Mouse (Mus musculus) midbrain, embryonic 13.5 days (tissue): ENCODE results near the gene Lrrc31. TPM values are rescaled to one million over a fixed set of nuclear protein-coding genes. Genes with fewer than 3 reads are reported as not detected.
"Not testable (repeated sequence)": the region's sequence is repeated elsewhere in the genome, so short reads cannot be mapped to it uniquely, and the experiment has no call there.

Source experiments
- ATAC-seq: fragments of 200-750 bp; cut with Nextera tagmentation; 2 replicates; pipeline ENCODE4 v1.8.0; 2017; ENCODE audit warnings: mild to moderate bottlenecking, moderate TSS enrichment, moderate library complexity
- H3K27ac ChIP-seq: fragments of 300-500 bp; sonication (generic); 2 replicates; pipeline ENCODE4 v1.5.1; 2015; ENCODE audit warnings: inconsistent platforms, mild to moderate bottlenecking, moderate library complexity
- H3K27me3 ChIP-seq: fragments of 300-500 bp; sonication (generic); 2 replicates; pipeline ENCODE4 v1.6.1; 2015; ENCODE audit warnings: mild to moderate bottlenecking, inconsistent platforms
- H3K36me3 ChIP-seq: fragments of 300-500 bp; sonication (generic); 2 replicates; pipeline ENCODE4 v1.6.1; 2015; ENCODE audit warnings: mild to moderate bottlenecking, inconsistent platforms
- H3K4me1 ChIP-seq: fragments of 300-500 bp; sonication (generic); replicated peaks from 2 replicates; pipeline ENCODE4 v1.6.1; 2015; ENCODE audit warnings: inconsistent platforms
- H3K4me2 ChIP-seq: fragments of 300-500 bp; sonication (generic); replicated peaks from 2 replicates; pipeline ENCODE4 v1.6.1; 2015; ENCODE audit warnings: moderate library complexity, mild to moderate bottlenecking, inconsistent platforms
- H3K4me3 ChIP-seq: fragments of 300-500 bp; sonication (generic); replicated peaks from 2 replicates; pipeline ENCODE4 v1.5.1; 2015; ENCODE audit warnings: mild to moderate bottlenecking, inconsistent platforms
- H3K9ac ChIP-seq: fragments of 300-500 bp; sonication (generic); replicated peaks from 2 replicates; pipeline ENCODE4 v1.6.1; 2015; ENCODE audit warnings: mild to moderate bottlenecking, inconsistent platforms
- H3K9me3 ChIP-seq: fragments of 300-500 bp; sonication (generic); 2 replicates; pipeline ENCODE4 v1.6.1; 2016; ENCODE audit warnings: mild to moderate bottlenecking, inconsistent platforms
- WGBS: fragments of 180-500 bp; shearing (Covaris S2); methylation state at CpG from one replicate; pipeline ENCODE4 v1.1.7; 2015; 5-methylcytosine and 5-hydroxymethylcytosine counted together
- polyA plus RNA-seq: library from polyadenylated mRNA; unstranded; fragments of >200 nt; fragmentation: Nextera tagmentation; extraction: Ambion mirVana; gene quantifications from 2 replicates; pipeline ENCODE4 v1.2.1, GENCODE M21; 2015

Lrrc31 gene
- 0.11 TPM in 1 of 2 replicates, not detected in the other for polyA plus RNA-seq

DNA sequence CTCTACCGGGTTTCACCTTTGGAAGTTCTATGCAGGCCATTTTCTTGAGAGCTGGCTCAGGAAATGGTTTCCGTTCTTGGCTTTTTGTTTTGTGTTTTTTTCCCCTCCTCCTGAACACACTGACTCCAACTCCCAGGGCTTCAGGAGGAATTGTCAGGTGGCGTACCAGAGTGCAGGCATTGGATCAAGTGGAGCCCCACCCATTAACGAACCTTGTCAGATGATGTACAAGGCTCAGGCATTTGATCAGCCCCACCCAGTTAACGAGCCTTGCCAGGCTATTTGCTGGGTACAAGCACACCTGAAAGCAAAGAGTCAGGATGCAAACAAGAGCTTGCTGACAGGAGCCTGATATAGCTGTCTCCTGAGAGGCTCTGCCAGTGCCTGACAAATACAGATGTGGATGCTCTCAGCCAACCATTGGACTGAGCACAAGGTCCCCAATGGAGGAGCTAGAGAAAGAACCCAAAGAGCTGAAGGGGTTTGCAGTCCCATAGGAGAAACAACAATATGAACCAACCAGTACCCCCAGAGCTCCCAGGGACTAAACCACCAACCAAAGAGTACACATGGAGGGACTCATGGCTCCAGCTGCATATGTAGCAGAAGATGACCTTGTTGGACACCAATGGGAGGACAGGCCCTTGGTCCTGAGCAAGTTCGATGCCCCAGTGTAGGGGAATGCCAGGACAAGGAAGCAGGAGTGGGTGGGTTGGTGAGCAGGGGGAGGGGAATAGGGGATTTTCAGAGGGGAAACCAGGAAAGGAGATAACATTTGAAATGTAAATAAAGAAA is at the start of gene Lrrc31:
Lrrc31 (minus strand) TSS at position 133 of the 795 bp plus-strand sequence.
- 88% methylated on average over 6 of the region's 6 CpGs for WGBS
- H3K9me3 ChIP-seq, ATAC-seq: not testable (repeated sequence)

DNA sequence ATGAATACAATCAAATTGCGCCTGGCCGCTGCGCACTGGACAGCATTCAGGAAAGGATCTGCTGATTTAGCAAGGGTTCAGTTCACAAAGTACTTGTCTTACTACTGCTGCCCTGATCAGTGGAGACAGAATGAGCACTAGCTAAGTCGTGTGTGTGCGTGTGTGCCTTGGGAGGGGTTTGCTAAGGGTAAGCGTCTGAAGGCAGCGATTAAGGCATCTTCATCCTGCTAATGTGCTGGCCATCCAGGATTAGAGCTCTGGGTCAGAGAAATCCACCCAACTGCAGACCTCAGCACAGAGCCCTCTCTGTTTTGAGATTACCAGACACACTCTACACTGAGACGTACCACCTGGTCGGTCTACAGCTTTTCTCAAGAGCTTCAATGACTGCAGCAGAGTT is 48.7 kb upstream of the Lrrc31 start:
- no peaks in the 10 kb centered on the region for H3K27me3 ChIP-seq
- no peak overlapping the region for H3K4me3 ChIP-seq
- H3K27ac ChIP-seq: no peak overlapping the region
- H3K4me1 ChIP-seq: no peaks in the 10 kb centered on the region
- H3K9me3 ChIP-seq: no peaks in the 10 kb centered on the region
- WGBS: 85% methylated on average over 9 of the region's 9 CpGs
- H3K36me3 ChIP-seq: no peaks in the 10 kb centered on the region
- ATAC-seq: no peak
- H3K9ac ChIP-seq: no peak overlapping the region
- no peak overlapping the region for H3K4me2 ChIP-seq

More for the DNA sequence above, at the start of gene Lrrc31:
- H3K9ac ChIP-seq, H3K27me3 ChIP-seq, H3K4me1 ChIP-seq, H3K27ac ChIP-seq, H3K36me3 ChIP-seq, H3K4me2 ChIP-seq, H3K4me3 ChIP-seq: not testable (repeated sequence)

DNA sequence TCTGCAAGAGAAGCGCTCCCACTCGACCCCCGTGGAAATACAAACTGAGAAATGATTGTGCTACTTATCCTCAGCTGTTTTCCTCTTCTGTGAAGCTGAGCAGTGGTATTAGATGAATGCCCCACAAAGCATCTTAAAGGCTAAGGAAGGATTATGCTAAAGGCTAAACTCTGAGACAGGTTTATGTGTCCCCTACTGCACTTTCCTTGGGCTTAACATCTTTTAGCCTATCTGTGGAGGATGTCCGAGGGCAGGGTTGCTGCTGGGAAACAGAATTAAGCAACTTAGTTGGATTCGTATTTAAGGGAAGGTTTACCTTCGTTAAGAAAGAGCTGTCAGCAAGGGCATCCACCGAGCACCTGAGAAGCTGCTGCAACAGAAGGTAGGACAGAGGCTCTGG is 46.4 kb upstream of the Lrrc31 start, which contains the start of gene Samd7:
Samd7 (plus strand) TSS at position 288 of the 400 bp plus-strand sequence.
- H3K4me2 ChIP-seq: no peak within 1 kb of the TSS
- H3K27ac ChIP-seq: no peak within 1 kb of the TSS
- no peak within 1 kb of the TSS for H3K9ac ChIP-seq
- WGBS: 76% methylated on average over 7 of the region's 7 CpGs
- no peak within 1 kb of the TSS for H3K4me3 ChIP-seq
- no peaks in the 10 kb centered on the region for H3K4me1 ChIP-seq
- H3K27me3 ChIP-seq: no peaks in the 10 kb centered on the region
- H3K36me3 ChIP-seq: no peaks in the 10 kb centered on the region
- ATAC-seq: no peak
- H3K9me3 ChIP-seq: no peaks in the 10 kb centered on the region

DNA sequence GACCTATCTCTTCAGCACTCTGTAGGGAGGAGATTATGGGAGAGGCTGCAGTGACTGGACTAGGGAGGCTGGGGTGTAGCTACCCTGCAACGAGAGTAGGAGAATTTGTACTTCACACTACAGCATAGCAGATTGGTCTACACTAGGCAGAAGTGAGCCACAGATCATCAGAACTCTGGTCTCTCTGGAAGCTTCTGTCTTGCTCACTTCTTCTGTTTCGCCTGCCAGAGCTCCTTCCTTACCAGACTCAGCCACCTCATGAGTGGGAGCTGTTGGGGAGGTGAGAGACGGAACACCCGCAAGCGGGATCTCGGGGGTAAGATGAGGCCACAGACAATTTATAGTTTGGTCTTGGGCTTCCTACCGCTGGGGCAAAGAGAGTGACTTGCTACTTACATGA is 43.2 kb upstream of the Lrrc31 start:
- H3K36me3 ChIP-seq: no peaks in the 10 kb centered on the region
- no peak overlapping the region for H3K4me2 ChIP-seq
- H3K4me1 ChIP-seq: no peaks in the 10 kb centered on the region
- no peak overlapping the region for H3K27ac ChIP-seq
- no peak for ATAC-seq
- no peaks in the 10 kb centered on the region for H3K9me3 ChIP-seq
- H3K9ac ChIP-seq: no peak overlapping the region
- 93% methylated on average over 7 of the region's 7 CpGs for WGBS
- H3K27me3 ChIP-seq: no peaks in the 10 kb centered on the region
- H3K4me3 ChIP-seq: no peak overlapping the region

DNA sequence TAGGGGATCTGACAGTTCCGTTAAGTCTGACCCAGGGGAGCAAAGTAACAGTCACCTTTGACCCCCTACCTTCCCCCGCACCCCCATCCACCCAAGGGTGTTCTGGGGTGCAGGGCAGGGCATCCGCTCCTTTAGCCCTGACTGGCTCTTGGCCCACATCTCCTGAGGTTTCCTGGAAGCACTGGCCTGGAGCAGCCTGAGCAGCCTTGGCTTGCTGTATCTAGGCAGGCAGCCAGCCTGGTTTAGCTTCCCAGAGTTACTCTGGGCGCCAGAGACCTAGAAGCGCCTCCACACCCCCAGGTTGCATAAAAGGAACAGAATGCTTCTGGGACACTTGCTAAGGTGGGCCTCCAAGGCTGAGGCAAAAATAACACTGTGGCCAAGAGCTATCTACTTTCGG is 41.7 kb upstream of the Lrrc31 start:
- H3K4me1 ChIP-seq: 0 out of 2 replicates have a peak, but pooled peaks cover 8% of the 10 kb centered on the region
- H3K27ac ChIP-seq: no peak overlapping the region
- 91% methylated on average over 6 of the region's 6 CpGs for WGBS
- H3K36me3 ChIP-seq: no peaks in the 10 kb centered on the region
- no peaks in the 10 kb centered on the region for H3K9me3 ChIP-seq
- H3K4me3 ChIP-seq: no peak overlapping the region
- H3K9ac ChIP-seq: no peak overlapping the region
- ATAC-seq: no peak
- no peak overlapping the region for H3K4me2 ChIP-seq
- no peaks in the 10 kb centered on the region for H3K27me3 ChIP-seq

DNA sequence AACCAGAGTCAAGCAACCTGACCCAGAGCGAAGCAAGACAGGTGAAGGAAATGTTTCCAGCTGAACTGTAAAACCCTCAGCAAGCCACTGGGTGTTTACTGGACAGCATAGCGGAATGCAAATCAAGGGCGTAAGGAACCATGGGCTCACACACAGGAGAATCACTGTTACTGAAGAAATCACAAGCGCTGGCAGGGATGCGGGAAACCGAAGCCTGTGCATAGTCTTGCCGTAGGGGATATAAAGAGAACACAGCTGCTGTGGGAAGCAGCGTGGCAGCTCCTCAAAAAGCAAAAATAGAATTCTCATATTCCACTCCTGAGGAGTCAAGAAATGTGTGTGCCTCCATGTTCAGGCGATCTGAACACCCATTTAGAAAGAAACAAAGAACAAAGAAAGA is 37.2 kb upstream of the Lrrc31 start:
- H3K27me3 ChIP-seq: no peaks in the 10 kb centered on the region
- H3K4me3 ChIP-seq: no peak overlapping the region
- no peak overlapping the region for H3K4me2 ChIP-seq
- 0 out of 2 replicates have a peak, but pooled peaks cover 8% of the 10 kb centered on the region for H3K4me1 ChIP-seq
- H3K36me3 ChIP-seq: no peaks in the 10 kb centered on the region
- no peak overlapping the region for H3K27ac ChIP-seq
- WGBS: 55% methylated on average over 9 of the region's 9 CpGs
- no peak overlapping the region for H3K9ac ChIP-seq
- ATAC-seq: peak; percentile 67; the same call in 1 of the 2 replicates
- H3K9me3 ChIP-seq: no peaks in the 10 kb centered on the region

DNA sequence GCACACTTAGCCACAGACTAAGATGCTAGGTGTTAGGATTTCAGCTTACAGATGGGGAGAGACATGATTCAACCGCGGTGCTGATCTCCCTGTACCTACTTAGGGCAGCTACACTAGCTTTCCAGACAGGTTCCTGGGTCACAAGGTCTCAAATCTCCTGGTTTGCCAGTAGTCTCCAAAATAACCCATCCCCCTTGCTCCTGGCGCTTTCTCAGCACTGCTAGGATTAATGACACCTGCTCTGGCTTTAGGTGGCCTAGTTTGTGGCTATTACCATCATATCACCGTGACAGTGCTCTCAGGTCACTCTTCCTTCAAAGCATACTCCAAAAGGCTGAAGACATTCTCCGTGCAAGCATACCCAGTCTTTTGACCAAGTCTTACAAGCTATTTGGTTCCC is 29.4 kb upstream of the Lrrc31 start:
- no peak for ATAC-seq

DNA sequence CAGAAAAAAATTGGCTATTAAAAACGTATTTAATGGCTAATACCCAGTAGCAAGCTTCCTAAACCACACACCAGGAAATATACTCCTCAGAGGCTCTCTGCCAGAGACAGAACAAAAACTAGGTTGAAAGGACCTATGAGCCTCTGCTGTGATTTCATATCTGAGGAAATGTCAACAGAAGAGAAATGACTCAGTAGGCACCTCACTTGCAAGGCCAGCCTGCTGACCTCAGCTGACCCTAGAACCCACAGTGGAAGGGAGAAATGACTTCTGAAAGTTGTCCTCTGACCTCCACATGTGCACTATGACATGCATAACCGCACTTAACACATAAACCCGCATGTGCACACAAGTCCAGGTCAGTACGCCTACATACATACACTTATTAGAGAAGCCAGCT is 27.6 kb upstream of the Lrrc31 start:
- Histone ChIP-seq H3K4me3 (no peak overlapping the region), H3K36me3 (no peaks in the 10 kb centered on the region), H3K9ac (no peak overlapping the region), H3K4me1 (no peaks in the 10 kb centered on the region), H3K27ac (no peak overlapping the region), H3K27me3 (no peaks in the 10 kb centered on the region), H3K4me2 (no peak overlapping the region), H3K9me3 (no peaks in the 10 kb centered on the region)
- no peak for ATAC-seq
- WGBS: 80% methylated on average over 4 of the region's 4 CpGs

More for the DNA sequence above, 29.4 kb upstream of the Lrrc31 start:
- Histone ChIP-seq H3K9ac (no peak overlapping the region), H3K36me3 (no peaks in the 10 kb centered on the region), H3K4me3 (no peak overlapping the region), H3K4me2 (no peak overlapping the region), H3K27ac (no peak overlapping the region), H3K9me3 (no peaks in the 10 kb centered on the region), H3K27me3 (no peaks in the 10 kb centered on the region), H3K4me1 (no peaks in the 10 kb centered on the region)
- WGBS: 89% methylated on average over 5 of the region's 5 CpGs

DNA sequence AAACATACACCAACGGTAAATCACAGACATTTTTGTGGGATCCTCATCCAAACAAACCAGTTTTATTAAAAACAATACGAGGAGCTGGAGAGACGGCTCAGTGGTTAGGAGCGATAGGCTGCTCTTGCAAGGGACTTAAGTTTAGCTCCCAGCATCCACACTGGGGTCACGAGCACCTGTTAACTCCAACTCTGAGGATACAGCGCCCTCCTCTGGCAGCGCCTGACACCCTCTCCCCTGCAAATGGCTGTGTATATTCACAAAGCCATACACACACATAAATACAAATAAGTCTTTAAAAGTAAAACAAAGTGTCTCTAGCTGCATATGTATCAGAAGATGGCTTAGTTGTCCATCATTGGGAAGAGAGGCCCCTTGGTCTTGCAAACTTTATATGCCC is 25.9 kb upstream of the Lrrc31 start:
- no peaks in the 10 kb centered on the region for H3K4me1 ChIP-seq
- H3K27me3 ChIP-seq: no peaks in the 10 kb centered on the region

DNA sequence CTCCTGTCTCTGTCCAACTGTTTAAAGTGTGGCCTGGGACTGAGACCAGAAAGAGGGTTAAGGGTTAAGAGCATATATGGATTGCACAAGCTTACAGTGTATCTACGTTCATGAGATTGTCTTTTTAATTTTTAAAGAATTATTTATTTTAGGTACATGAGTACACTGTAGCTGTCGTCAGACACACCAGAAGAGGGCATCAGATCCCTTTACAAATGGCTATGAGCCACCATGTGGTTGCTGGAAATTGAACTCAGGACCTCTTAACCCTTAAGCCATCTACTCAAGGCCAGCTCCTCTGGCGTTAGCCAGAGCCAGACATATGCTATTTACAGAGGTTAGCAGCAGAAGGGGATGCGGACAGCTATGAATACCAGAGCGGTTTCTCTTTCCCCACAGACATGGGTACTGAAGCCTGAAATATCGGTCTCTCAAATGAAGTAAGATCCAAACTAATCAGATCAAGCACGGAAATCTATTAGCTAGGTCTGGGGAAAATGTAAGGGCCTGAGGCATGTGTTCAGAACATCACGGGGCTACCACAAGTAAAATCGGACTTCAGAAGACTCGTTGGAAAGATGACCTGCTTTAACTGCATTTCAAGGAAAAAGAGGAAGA is 25.3 kb upstream of the Lrrc31 start:
- Histone ChIP-seq H3K4me1 (no peaks in the 10 kb centered on the region), H3K27me3 (no peaks in the 10 kb centered on the region), H3K36me3 (no peaks in the 10 kb centered on the region), H3K4me3 (no peak overlapping the region), H3K4me2 (no peak overlapping the region), H3K9ac (no peak overlapping the region), H3K9me3 (no peaks in the 10 kb centered on the region), H3K27ac (no peak overlapping the region)
- no peak for ATAC-seq
- WGBS: 84% methylated on average over 10 of the region's 10 CpGs

More for the DNA sequence above, 25.9 kb upstream of the Lrrc31 start:
- H3K9me3 ChIP-seq: no peaks in the 10 kb centered on the region
- no peak overlapping the region for H3K27ac ChIP-seq
- no peaks in the 10 kb centered on the region for H3K36me3 ChIP-seq
- no peak for ATAC-seq
- no peak overlapping the region for H3K9ac ChIP-seq
- H3K4me3 ChIP-seq: no peak overlapping the region
- H3K4me2 ChIP-seq: no peak overlapping the region
- 82% methylated on average over 7 of the region's 7 CpGs for WGBS

DNA sequence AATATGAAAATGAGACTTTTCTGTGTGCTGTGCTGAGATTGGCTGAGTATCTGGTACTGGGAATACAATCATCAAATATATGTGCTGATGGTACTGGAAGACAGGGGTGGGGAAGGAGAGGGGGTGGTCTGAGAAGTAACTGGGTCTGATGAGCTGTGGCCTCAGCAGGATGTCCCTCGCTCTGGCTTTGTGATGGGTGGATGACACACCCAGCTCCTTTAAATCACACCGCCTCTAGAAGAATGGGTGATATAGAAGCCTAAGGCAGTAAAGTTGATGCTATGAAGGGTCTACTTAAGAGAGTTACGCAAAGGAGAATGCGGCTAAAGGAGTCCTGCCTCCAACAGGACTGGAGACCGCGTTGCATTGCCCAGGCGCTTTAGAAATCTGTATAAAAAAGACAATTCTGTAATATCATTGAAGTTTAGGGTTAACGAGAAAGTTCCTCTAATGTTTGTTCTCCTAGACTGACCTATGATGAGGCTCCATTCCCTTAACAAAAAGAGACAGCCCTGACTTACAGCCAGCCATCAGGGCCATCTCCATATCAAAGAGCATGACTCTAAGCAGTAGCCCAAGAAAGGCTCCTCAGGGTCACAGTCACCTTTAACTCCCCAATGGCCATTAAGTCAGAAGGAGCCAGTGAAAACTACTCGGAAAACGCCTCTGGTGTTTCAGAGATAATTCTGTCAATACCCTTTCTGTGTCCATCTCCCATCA is 24.6 kb upstream of the Lrrc31 start:
- no peaks in the 10 kb centered on the region for H3K36me3 ChIP-seq
- H3K4me3 ChIP-seq: no peak overlapping the region
- H3K9ac ChIP-seq: no peak overlapping the region
- H3K9me3 ChIP-seq: no peaks in the 10 kb centered on the region
- H3K4me2 ChIP-seq: no peak overlapping the region
- H3K27ac ChIP-seq: no peak overlapping the region
- 62% methylated on average over 10 of the region's 10 CpGs for WGBS
- no peak for ATAC-seq
- no peaks in the 10 kb centered on the region for H3K4me1 ChIP-seq
- no peaks in the 10 kb centered on the region for H3K27me3 ChIP-seq

DNA sequence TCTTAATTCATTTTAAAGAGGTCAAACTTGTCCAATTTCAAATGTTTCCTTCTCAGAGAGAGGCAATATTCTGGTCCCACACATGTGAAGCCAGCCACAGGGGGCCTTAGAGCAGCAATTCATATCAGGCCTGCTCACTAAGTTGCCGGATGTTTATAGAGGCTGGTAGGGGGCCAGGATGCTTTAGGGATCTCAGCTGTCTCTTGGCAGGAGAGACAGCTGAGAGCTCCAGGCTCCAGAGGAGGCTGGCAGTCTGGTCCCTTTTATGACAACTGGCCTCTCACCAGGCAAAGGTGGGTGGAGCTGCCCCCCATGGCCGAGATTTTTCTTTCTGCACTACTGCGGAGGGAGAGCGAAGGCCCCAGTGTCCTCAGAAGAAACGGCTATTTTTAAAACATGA is 23.5 kb upstream of the Lrrc31 start:
- Histone ChIP-seq H3K9ac (no peak overlapping the region), H3K4me3 (no peak overlapping the region), H3K4me1 (no peaks in the 10 kb centered on the region), H3K4me2 (no peak overlapping the region), H3K27ac (no peak overlapping the region), H3K36me3 (no peaks in the 10 kb centered on the region), H3K27me3 (no peaks in the 10 kb centered on the region), H3K9me3 (no peaks in the 10 kb centered on the region)
- no peak for ATAC-seq
- 61% methylated on average over 5 of the region's 5 CpGs for WGBS
